Mouse (Mus musculus): Measurements from ENCODE around the gene Sema5a. TPM values are rescaled to one million over a fixed set of nuclear protein-coding genes. Genes with fewer than 3 reads are reported as not detected.

Sema5a gene
- polyA plus RNA-seq, 1 experiment from 2014 or later, result 19.6 TPM

- no peaks in the 10 kb centered on the region for H3K27me3 ChIP-seq
- 90% methylated on average over 4 of the region's 4 CpGs for WGBS
- no peaks in the 10 kb centered on the region for H3K4me1 ChIP-seq
- H3K27ac ChIP-seq, result no peak overlapping the region
- H3K9me3 ChIP-seq (replicated peaks), result no peaks in the 10 kb centered on the region
- ATAC-seq, result no peak
- H3K4me3 ChIP-seq, result no peak overlapping the region
- H3K36me3 ChIP-seq (ENCODE audit: poor library complexity, severe bottlenecking), result no peaks in the 10 kb centered on the region
- no peak overlapping the region for H3K9ac ChIP-seq
- no peak overlapping the region for H3K4me2 ChIP-seq
These were observed 138.4 kb downstream of the Sema5a start for GRCm38 (mm10) chr15:32382930-32383481.

GRCm38 (mm10) chr15:32396241-32396890 is 151.8 kb downstream of the Sema5a start:
- Histone ChIP-seq H3K4me2 (no peak overlapping the region), H3K27ac (no peak overlapping the region), H3K4me1 (0 out of 2 replicates have a peak, but pooled peaks cover 2% of the 10 kb centered on the region), H3K9me3 (replicated peaks) (no peaks in the 10 kb centered on the region), H3K36me3 (ENCODE audit: poor library complexity, severe bottlenecking) (no peaks in the 10 kb centered on the region), H3K27me3 (no peaks in the 10 kb centered on the region), H3K4me3 (no peak overlapping the region), H3K9ac (no peak overlapping the region)
- WGBS, result 84% methylated on average over 3 of the region's 3 CpGs
- no peak for ATAC-seq

GRCm38 (mm10) chr15:32397064-32397463 is 152.5 kb downstream of the Sema5a start:
- WGBS, result 81% methylated on average over 3 of the region's 3 CpGs
- ATAC-seq, result no peak

GRCm38 (mm10) chr15:32398721-32399120 is 154.1 kb downstream of the Sema5a start:
- Histone ChIP-seq H3K4me1 (0 out of 2 replicates have a peak, but pooled peaks cover 2% of the 10 kb centered on the region), H3K4me3 (no peak overlapping the region), H3K27me3 (no peaks in the 10 kb centered on the region), H3K9ac (no peak overlapping the region), H3K27ac (no peak overlapping the region), H3K4me2 (no peak overlapping the region), H3K36me3 (ENCODE audit: poor library complexity, severe bottlenecking) (no peaks in the 10 kb centered on the region), H3K9me3 (replicated peaks) (no peaks in the 10 kb centered on the region)
- ATAC-seq, result no peak
- WGBS, result 90% methylated on average over 1 of the region's 1 CpGs

More at GRCm38 (mm10) chr15:32397064-32397463, 152.5 kb downstream of the Sema5a start:
- Histone ChIP-seq H3K4me1 (0 out of 2 replicates have a peak, but pooled peaks cover 2% of the 10 kb centered on the region), H3K4me2 (no peak overlapping the region), H3K9ac (no peak overlapping the region), H3K4me3 (no peak overlapping the region), H3K9me3 (replicated peaks) (no peaks in the 10 kb centered on the region), H3K27me3 (no peaks in the 10 kb centered on the region), H3K27ac (no peak overlapping the region), H3K36me3 (ENCODE audit: poor library complexity, severe bottlenecking) (no peaks in the 10 kb centered on the region)

GRCm38 (mm10) chr15:32401909-32402527 is 157.4 kb downstream of the Sema5a start:
- no peak overlapping the region for H3K9ac ChIP-seq
- H3K4me3 ChIP-seq, result no peak overlapping the region
- no peaks in the 10 kb centered on the region for H3K4me1 ChIP-seq
- H3K27ac ChIP-seq, result no peak overlapping the region
- WGBS, result 60% methylated on average over 5 of the region's 5 CpGs
- H3K4me2 ChIP-seq, result no peak overlapping the region
- no peaks in the 10 kb centered on the region for H3K27me3 ChIP-seq
- no peaks in the 10 kb centered on the region for H3K9me3 ChIP-seq (replicated peaks)
- no peaks in the 10 kb centered on the region for H3K36me3 ChIP-seq (ENCODE audit: poor library complexity, severe bottlenecking)
- no peak for ATAC-seq

- Histone ChIP-seq H3K4me3 (no peak overlapping the region), H3K27me3 (no peaks in the 10 kb centered on the region), H3K27ac (no peak overlapping the region), H3K36me3 (ENCODE audit: poor library complexity, severe bottlenecking) (no peaks in the 10 kb centered on the region), H3K4me1 (no peaks in the 10 kb centered on the region), H3K9ac (no peak overlapping the region), H3K4me2 (no peak overlapping the region), H3K9me3 (replicated peaks) (no peaks in the 10 kb centered on the region)
- whole genome bisulfite sequencing, result 83% methylated on average over 8 of the region's 8 CpGs
- ATAC-seq, result no peak
These were observed 158.7 kb downstream of the Sema5a start for GRCm38 (mm10) chr15:32403321-32403720.

- Histone ChIP-seq H3K4me2 (no peak overlapping the region), H3K27me3 (no peaks in the 10 kb centered on the region), H3K9me3 (replicated peaks) (no peaks in the 10 kb centered on the region), H3K36me3 (ENCODE audit: poor library complexity, severe bottlenecking) (no peaks in the 10 kb centered on the region), H3K9ac (no peak overlapping the region), H3K4me1 (no peaks in the 10 kb centered on the region), H3K4me3 (no peak overlapping the region), H3K27ac (no peak overlapping the region)
- no peak for ATAC-seq
- WGBS, result 92% methylated on average over 2 of the region's 2 CpGs
These were observed 161.8 kb downstream of the Sema5a start for GRCm38 (mm10) chr15:32406436-32406835.

GRCm38 (mm10) chr15:32407766-32408165 is 163.2 kb downstream of the Sema5a start:
- no peaks in the 10 kb centered on the region for H3K36me3 ChIP-seq (ENCODE audit: poor library complexity, severe bottlenecking)

GRCm38 (mm10) chr15:32416291-32416690 is 171.7 kb downstream of the Sema5a start:
- Histone ChIP-seq H3K36me3 (ENCODE audit: poor library complexity, severe bottlenecking) (no peaks in the 10 kb centered on the region), H3K4me1 (no peaks in the 10 kb centered on the region), H3K27me3 (no peaks in the 10 kb centered on the region), H3K4me3 (no peak overlapping the region), H3K9me3 (replicated peaks) (no peaks in the 10 kb centered on the region), H3K27ac (no peak overlapping the region), H3K4me2 (no peak overlapping the region), H3K9ac (no peak overlapping the region)
- ATAC-seq, result no peak
- WGBS, result 95% methylated on average over 2 of the region's 2 CpGs

More at GRCm38 (mm10) chr15:32407766-32408165, 163.2 kb downstream of the Sema5a start:
- Histone ChIP-seq H3K4me1 (no peaks in the 10 kb centered on the region), H3K27ac (no peak overlapping the region), H3K4me3 (no peak overlapping the region), H3K4me2 (no peak overlapping the region), H3K9ac (no peak overlapping the region), H3K9me3 (replicated peaks) (no peaks in the 10 kb centered on the region), H3K27me3 (no peaks in the 10 kb centered on the region)
- no peak for ATAC-seq
- WGBS, result 92% methylated on average over 3 of the region's 3 CpGs

GRCm38 (mm10) chr15:32422631-32423030 is 178.0 kb downstream of the Sema5a start:
- Histone ChIP-seq H3K9me3 (replicated peaks) (no peaks in the 10 kb centered on the region), H3K4me1 (peaks cover 6% of the 10 kb centered on the region), H3K27me3 (no peaks in the 10 kb centered on the region), H3K27ac (no peak overlapping the region), H3K9ac (no peak overlapping the region), H3K4me2 (no peak overlapping the region), H3K36me3 (ENCODE audit: poor library complexity, severe bottlenecking) (no peaks in the 10 kb centered on the region), H3K4me3 (no peak overlapping the region)
- 76% methylated on average over 6 of the region's 6 CpGs for WGBS
- ATAC-seq, result no peak

- Histone ChIP-seq H3K9me3 (replicated peaks) (no peaks in the 10 kb centered on the region), H3K27me3 (no peaks in the 10 kb centered on the region), H3K27ac (no peak overlapping the region), H3K36me3 (ENCODE audit: poor library complexity, severe bottlenecking) (no peaks in the 10 kb centered on the region), H3K4me2 (no peak overlapping the region), H3K4me1 (peaks cover 7% of the 10 kb centered on the region), H3K4me3 (no peak overlapping the region), H3K9ac (no peak overlapping the region)
- 88% methylated on average over 6 of the region's 6 CpGs for WGBS
- no peak for ATAC-seq
These were observed 178.5 kb downstream of the Sema5a start for GRCm38 (mm10) chr15:32423061-32423460.

- no peak overlapping the region for H3K4me2 ChIP-seq
- no peak overlapping the region for H3K4me3 ChIP-seq
- no peaks in the 10 kb centered on the region for H3K9me3 ChIP-seq (replicated peaks)
- H3K4me1 ChIP-seq, result peaks cover 13% of the 10 kb centered on the region
- H3K27me3 ChIP-seq, result no peaks in the 10 kb centered on the region
- H3K27ac ChIP-seq, result no peak overlapping the region
- no peak overlapping the region for H3K9ac ChIP-seq
- H3K36me3 ChIP-seq (ENCODE audit: poor library complexity, severe bottlenecking), result no peaks in the 10 kb centered on the region
- peak; percentile 43; the same call in 1 of the 2 replicates for ATAC-seq
- WGBS, result 67% methylated on average over 7 of the region's 7 CpGs
These were observed 182.7 kb downstream of the Sema5a start for GRCm38 (mm10) chr15:32427188-32427924.
